Mouse (Mus musculus) CH12F3 (cell line): Measurements from ENCODE around the gene Spg21.

Experiments
- in situ Hi-C: fragments of 300-500 bp; cut with MboI; formaldehyde crosslinking; loops from 2 replicates; pipeline ENCODE4 v1.14.3; 2020; ENCODE audit warnings: low sequenced_read_pairs

Gene Spg21

GRCm38 (mm10) chr9:65532986-65533385, 72.2 kb downstream of the Spg21 start:
- in situ Hi-C loops: no loop called here

- in situ Hi-C loops: no loop called here
These were observed 73.4 kb downstream of the Spg21 start for GRCm38 (mm10) chr9:65534111-65534510.

- in situ Hi-C loops: no loop called here
These were observed 74.5 kb downstream of the Spg21 start for GRCm38 (mm10) chr9:65535191-65535722.

GRCm38 (mm10) chr9:65535789-65536469, 75.2 kb downstream of the Spg21 start:
- in situ Hi-C loops: no loop called here

- in situ Hi-C loops: no loop called here
These were observed 75.7 kb downstream of the Spg21 start for GRCm38 (mm10) chr9:65536491-65536890.
